Mouse (Mus musculus) erythroblast, embryonic 14.5 days (primary cell): ENCODE measurements around the gene Vwf. TPM values are rescaled to one million over a fixed set of nuclear protein-coding genes. Genes with fewer than 3 reads are reported as not detected.

Experiments used
- H3K27me3 ChIP-seq: 2 replicates; pipeline ENCODE4 v1.6.1; 2012; ENCODE audit warnings: inconsistent platforms; ENCODE audit not compliant: control insufficient read depth
- H3K36me3 ChIP-seq: 2 replicates; pipeline ENCODE4 v1.6.1; 2012; ENCODE audit warnings: mild to moderate bottlenecking, inconsistent platforms; ENCODE audit not compliant: control insufficient read depth
- H3K4me1 ChIP-seq: 2 replicates; pipeline ENCODE4 v1.6.1; 2012; ENCODE audit warnings: inconsistent platforms; ENCODE audit not compliant: control insufficient read depth
- H3K4me3 ChIP-seq: replicated peaks from 2 replicates; pipeline ENCODE3; 2012; ENCODE audit warnings: moderate library complexity, mild to moderate bottlenecking, inconsistent platforms
- H3K9me3 ChIP-seq: 2 replicates; pipeline ENCODE4 v1.6.1; 2012; ENCODE audit warnings: low read length, inconsistent platforms, mixed read lengths; ENCODE audit not compliant: control insufficient read depth
- GATA1 ChIP-seq: IDR thresholded peaks from 2 replicates; pipeline ENCODE4 v1.6.1; 2012; ENCODE audit warnings: low read length, inconsistent platforms, mixed read lengths
- TAL1 ChIP-seq: IDR thresholded peaks from 3 replicates; pipeline ENCODE4 v1.6.1; 2012; ENCODE audit warnings: low read length, inconsistent platforms, mixed read lengths
- polyA plus RNA-seq: library from polyadenylated mRNA; stranded (reverse); fragments of >175 nt; gene quantifications from 2 replicates; pipeline ENCODE4 v1.2.3, GENCODE M21; 2012

Gene Vwf
- polyA plus RNA-seq, 1 experiment, result 0.35 TPM

DNA sequence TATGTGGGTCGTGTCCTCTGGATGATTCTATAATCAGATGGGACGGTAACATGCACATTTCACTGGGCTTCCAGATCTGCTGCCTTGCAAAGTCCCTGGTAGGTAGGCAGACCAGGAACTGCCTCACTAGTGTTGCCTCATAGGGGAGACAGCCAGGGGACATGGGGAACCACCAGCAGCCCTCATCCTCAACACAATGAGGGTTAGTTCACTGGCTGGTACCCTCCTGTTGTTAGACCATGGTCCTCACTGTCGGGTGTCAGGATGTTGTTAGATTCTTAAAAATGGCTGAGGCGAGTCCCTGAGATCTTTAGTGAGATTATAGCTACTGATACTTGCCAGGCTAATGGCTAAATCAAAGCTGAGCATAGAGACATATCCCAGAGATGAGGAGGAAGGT is 54.6 kb downstream of the Vwf start:
- Histone ChIP-seq H3K36me3 (no peaks in the 10 kb centered on the region), H3K4me1 (peaks cover 12% of the 10 kb centered on the region), H3K9me3 (no peaks in the 10 kb centered on the region)

DNA sequence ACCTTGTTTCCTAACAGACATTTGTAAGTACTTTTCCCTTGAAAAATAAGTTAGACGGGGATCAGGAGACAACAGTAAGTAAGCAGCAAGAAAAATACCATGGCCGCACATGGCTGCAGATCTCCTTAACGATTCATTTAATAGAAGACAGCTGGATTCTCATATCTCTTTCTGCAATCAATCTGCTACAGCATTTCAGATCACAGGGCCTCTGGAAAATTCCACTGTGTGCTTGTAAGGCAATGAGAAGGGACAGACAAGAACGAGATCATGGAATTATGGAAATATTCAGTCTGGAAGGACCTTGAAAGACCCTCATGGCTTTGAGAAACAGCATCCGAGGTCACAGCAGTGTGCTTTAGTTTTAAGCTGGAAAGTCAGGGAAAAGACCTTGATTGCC is 55.2 kb downstream of the Vwf start:
- Histone ChIP-seq H3K27me3 (peaks cover 24% of the 10 kb centered on the region), H3K4me1 (peaks cover 12% of the 10 kb centered on the region), H3K36me3 (no peaks in the 10 kb centered on the region), H3K9me3 (no peaks in the 10 kb centered on the region), H3K4me3 (no peak overlapping the region)
- TF ChIP-seq TAL1 (no peak), GATA1 (no peak)

More for the DNA sequence above, 54.6 kb downstream of the Vwf start:
- peaks cover 24% of the 10 kb centered on the region for H3K27me3 ChIP-seq
- no peak for TF ChIP-seq TAL1
- no peak overlapping the region for H3K4me3 ChIP-seq

DNA sequence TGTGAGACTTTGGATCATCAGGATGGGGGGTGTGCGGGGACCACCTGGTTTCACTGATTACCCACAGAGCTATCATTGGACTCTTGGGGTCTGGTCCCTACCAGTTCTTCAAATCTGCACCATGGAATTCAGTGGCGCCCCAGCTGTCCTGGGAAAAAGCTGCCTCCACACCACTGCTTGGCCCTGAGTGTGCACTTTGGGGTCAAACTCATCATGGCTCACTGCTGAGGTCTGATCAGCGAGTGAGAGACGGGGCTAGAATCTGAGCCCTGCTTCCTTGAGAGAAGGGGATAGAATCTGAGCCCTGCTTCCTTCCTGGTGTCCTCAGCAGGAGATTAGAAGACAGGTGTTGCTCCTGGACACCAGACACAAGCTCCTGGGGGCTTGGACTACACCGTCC is 55.8 kb downstream of the Vwf start:
- H3K4me1 ChIP-seq, result peaks cover 12% of the 10 kb centered on the region
- no peak for TF ChIP-seq GATA1
- TF ChIP-seq TAL1, result no peak
- no peaks in the 10 kb centered on the region for H3K9me3 ChIP-seq
- no peak overlapping the region for H3K4me3 ChIP-seq
- no peaks in the 10 kb centered on the region for H3K36me3 ChIP-seq
- peaks cover 24% of the 10 kb centered on the region for H3K27me3 ChIP-seq

DNA sequence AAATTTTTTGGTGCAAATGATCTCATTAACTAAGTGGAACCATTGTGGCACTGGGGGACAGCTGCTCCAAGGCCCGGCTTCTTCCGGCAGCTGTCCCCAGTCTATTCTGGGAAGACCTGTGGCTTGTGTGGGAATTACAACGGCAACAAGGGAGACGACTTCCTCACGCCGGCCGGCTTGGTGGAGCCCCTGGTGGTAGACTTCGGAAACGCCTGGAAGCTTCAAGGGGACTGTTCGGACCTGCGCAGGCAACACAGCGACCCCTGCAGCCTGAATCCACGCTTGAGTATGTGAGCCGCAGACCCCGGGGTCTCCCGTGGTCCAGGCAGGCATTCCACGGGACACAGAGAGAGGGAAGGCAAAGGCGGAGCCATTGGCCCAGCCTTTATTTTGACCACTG is 56.7 kb downstream of the Vwf start:
- no peaks in the 10 kb centered on the region for H3K9me3 ChIP-seq
- no peaks in the 10 kb centered on the region for H3K36me3 ChIP-seq
- H3K27me3 ChIP-seq, result peaks cover 24% of the 10 kb centered on the region
- peaks cover 12% of the 10 kb centered on the region for H3K4me1 ChIP-seq
- H3K4me3 ChIP-seq, result no peak overlapping the region
- no peak for TF ChIP-seq GATA1
- no peak for TF ChIP-seq TAL1

DNA sequence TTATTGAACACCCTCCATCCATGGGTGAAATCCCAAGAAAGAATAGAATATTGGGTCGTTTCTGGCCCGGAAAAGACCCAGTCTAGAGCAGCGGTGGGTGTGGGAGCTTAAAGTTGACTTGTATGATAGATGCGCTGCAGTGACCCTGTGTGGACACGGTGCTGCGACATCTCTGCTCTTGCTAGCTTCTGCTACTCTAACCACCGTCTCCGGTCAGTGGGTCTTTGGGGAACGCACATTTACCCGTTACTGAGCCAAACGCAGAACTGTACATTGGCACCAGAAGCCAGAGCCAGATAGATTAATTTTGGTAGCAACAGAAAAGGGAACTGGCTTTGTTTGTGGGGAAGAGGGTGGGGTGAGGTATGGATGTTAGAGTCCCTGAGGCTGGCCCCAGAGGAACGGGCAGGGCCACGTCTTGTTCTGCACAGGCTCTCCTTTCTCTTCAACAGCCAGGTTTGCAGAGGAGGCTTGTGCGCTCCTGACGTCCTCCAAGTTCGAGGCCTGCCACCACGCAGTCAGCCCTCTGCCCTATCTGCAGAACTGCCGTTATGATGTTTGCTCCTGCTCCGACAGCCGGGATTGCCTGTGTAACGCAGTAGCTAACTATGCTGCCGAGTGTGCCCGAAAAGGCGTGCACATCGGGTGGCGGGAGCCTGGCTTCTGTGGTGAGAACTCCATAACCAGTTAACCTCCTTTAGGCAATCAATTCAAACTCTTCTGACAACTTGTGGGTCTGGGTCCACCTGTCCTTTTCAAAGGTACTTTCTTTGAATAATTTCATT is 57.3 kb downstream of the Vwf start:
- TF ChIP-seq GATA1, result no peak
- TF ChIP-seq TAL1, result no peak
- H3K36me3 ChIP-seq, result no peaks in the 10 kb centered on the region
- peaks cover 12% of the 10 kb centered on the region for H3K4me1 ChIP-seq
- peaks cover 24% of the 10 kb centered on the region for H3K27me3 ChIP-seq
- no peaks in the 10 kb centered on the region for H3K9me3 ChIP-seq
- no peak overlapping the region for H3K4me3 ChIP-seq

DNA sequence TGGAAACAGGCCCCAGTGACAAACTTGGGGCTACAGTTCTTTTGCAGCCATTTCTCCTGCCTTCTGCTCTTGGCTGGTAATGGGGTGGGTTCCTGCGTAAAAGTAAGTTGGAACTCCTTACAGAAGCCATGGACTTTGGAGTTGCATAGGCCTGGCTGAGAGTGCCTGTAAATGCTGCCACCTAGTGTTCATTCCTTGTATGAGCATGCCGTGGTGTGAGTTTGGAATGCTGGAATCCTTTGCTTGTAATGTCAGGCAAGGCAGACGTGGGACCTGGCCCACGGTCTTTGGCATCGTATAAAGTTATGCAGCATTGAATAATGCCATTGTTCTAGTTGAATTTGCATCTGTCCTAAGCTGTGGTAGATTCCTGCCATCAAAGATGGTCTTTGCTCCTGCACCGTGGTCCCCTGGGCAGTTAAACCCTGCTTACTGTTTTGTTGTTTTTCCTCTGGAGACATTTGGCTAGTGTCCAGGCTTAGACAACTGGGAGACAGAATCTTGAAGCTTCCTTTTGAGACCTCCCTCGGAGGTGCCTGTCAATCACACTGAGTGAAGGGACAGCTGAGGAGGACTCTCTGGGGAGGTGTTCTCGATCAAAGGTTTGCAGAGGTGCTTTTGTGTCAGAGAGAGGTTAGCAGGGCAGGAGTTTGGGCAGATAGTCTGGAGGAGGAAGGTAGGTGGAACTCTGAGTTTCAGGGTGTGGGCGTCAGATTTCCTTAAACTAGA is 58.1 kb downstream of the Vwf start:
- H3K4me1 ChIP-seq, result peaks cover 10% of the 10 kb centered on the region
- H3K27me3 ChIP-seq, result peaks cover 24% of the 10 kb centered on the region
- no peak overlapping the region for H3K4me3 ChIP-seq
- no peak for TF ChIP-seq TAL1
- TF ChIP-seq GATA1, result no peak
- no peaks in the 10 kb centered on the region for H3K36me3 ChIP-seq
- no peaks in the 10 kb centered on the region for H3K9me3 ChIP-seq

DNA sequence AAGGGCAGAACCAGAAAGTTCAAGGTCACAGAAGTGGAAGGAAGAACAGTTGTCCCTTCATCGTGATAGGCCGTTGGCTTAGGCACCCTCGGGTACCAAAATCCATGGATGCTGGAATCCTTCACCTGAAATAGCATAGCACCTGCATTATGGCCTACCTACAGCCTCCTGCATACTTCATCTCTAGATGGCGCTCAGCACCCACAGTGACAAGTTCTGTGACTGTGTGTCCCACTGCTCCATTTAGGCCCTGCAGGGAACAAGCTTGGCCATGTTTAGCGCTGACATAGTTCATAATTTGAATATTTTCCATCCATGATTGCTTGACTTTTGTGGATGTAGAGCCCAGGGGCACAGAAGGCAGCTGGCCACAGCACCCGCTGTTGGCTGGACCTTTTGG is 62.5 kb downstream of the Vwf start:
- TF ChIP-seq TAL1 (no peak), GATA1 (no peak)
- Histone ChIP-seq H3K4me3 (no peak overlapping the region), H3K27me3 (peaks cover 2% of the 10 kb centered on the region), H3K9me3 (no peaks in the 10 kb centered on the region), H3K36me3 (no peaks in the 10 kb centered on the region), H3K4me1 (no peaks in the 10 kb centered on the region; the same call in 1 of the 2 replicates)

DNA sequence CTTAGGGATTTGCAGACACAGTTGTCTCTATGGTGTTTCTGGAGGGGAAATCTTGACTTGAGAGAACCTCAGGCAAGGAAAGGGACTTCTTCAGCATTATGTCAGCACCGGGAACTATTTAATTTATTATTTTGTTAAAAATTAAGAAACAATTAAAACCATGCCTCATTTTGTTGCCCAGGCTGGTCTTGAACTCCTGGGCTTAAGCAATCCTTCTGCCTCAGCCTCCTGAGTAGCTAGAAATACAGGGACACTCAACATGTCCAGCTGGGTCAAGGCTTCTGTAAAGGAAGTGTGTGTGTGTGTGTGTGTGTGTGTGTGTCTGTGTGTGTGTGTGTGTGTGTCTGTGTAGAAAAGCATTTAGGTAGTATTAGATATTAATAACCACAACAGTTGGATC is 71.3 kb downstream of the Vwf start:
- TF ChIP-seq TAL1 (no peak), GATA1 (no peak)
- Histone ChIP-seq H3K4me3 (no peak overlapping the region), H3K27me3 (no peaks in the 10 kb centered on the region), H3K9me3 (no peaks in the 10 kb centered on the region), H3K36me3 (no peaks in the 10 kb centered on the region), H3K4me1 (no peaks in the 10 kb centered on the region)

DNA sequence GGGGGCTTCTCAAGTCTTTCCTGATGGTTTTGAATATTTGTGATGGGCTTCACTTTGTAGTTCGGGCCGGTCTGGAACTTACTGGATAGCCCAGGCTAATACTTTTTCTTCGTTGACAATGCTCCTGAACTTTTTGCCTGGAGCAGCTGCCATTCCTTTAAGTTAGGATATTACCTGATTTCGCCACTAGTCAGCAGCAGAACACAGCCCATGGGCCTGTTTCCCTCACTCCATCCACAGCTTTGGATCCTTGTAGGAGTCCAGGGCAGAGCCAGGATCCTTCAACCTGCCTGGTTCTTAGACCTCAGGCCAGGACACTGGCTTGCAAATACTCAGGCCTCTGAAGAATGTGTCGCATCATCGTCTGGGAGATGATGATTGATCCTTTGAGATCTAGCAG is 74.2 kb downstream of the Vwf start:
- no peaks in the 10 kb centered on the region for H3K9me3 ChIP-seq
- TF ChIP-seq GATA1, result no peak
- no peak for TF ChIP-seq TAL1
- H3K27me3 ChIP-seq, result no peaks in the 10 kb centered on the region
- H3K4me3 ChIP-seq, result no peak overlapping the region
- H3K36me3 ChIP-seq, result no peaks in the 10 kb centered on the region
- no peaks in the 10 kb centered on the region for H3K4me1 ChIP-seq
